Comparison of ENCODE assay signal across 9 mouse cellular contexts in the genomic region with DNA sequence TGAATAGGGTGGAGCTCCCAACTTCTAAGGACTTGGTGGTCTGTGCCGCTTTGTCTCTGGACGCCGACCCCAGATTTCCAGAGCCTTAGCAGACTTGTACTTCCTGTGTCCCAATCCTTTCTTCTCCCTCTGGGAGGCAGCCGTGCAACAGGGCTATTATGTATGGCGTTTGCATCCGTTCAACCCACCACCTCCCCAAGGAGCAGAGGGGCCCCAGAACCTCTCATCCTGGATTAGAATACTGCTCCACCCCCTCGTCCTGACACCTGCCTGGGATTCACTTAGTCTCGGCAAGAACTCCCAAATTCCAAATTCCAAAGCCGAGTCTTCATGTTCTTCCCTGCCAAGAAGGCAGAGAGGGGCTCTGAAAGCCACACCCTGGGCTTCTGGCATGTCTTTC. TPM values are rescaled to one million over a fixed set of nuclear protein-coding genes. Genes with fewer than 3 reads are reported as not detected.
DNase-seq lines count a peak whose midpoint lies in the region; ATAC-seq and TF ChIP-seq lines count a peak whose summit lies in the region.
"Had no signal": no experiment of that assay in that cellular context is flagged by ENCODE, and none has a peak within 500 bp of the region (broad histone marks: within the 10 kb centered on the region; RNA-seq: fewer than 3 reads in every experiment).

No protein-coding gene starts in this region.

- H3K27me3 ChIP-seq in lung, embryonic 14.5 days (ENCODE audit: insufficient read depth, low read length), result no peaks in the 10 kb centered on the region
- H3K27me3 ChIP-seq in lung, postnatal 0 days (replicated peaks; ENCODE audit: insufficient read depth, low read length), result peaks cover 5% of the 10 kb centered on the region; the same call in 1 of the 2 replicates
- H3K27me3 ChIP-seq in hindbrain, embryonic 12.5 days, result peaks cover 14% of the 10 kb centered on the region; the same call in 1 of the 2 replicates
- H3K27me3 ChIP-seq in neural tube, embryonic 13.5 days, result peaks cover 12% of the 10 kb centered on the region; the same call in 1 of the 2 replicates

- no peak overlapping the region for H3K4me3 ChIP-seq in lung, embryonic 14.5 days (ENCODE audit: low read depth, low read length)
- H3K4me3 ChIP-seq in lung, postnatal 0 days (ENCODE audit: low read depth, low read length), result no peak overlapping the region
- no peak overlapping the region; the same call in 1 of the 2 replicates for H3K4me3 ChIP-seq in hindbrain, embryonic 12.5 days
- no peak overlapping the region for H3K4me3 ChIP-seq in neural tube, embryonic 13.5 days

- no peak for DNase-seq in cerebellum, adult 9-11 months
- peak; percentile 19 for DNase-seq in lung, embryonic 14.5 days
- DNase-seq in lung, postnatal 0 days (ENCODE audit: low spot score), result no peak
- DNase-seq in Muller cell, postnatal 12 days (ENCODE audit: inconsistent ontology term), result no peak

- no peak for TF ChIP-seq CTCF in lung, embryonic 14.5 days (IDR thresholded peaks at IDR 0.05; ENCODE audit: low read depth)
- no peak for TF ChIP-seq CTCF in lung, postnatal 0 days (IDR thresholded peaks at IDR 0.05)

- no peak overlapping the region for H3K27ac ChIP-seq in lung, embryonic 14.5 days (ENCODE audit: low read depth)
- H3K27ac ChIP-seq in lung, postnatal 0 days (ENCODE audit: low read length), result no peak overlapping the region
- no peak overlapping the region for H3K27ac ChIP-seq in hindbrain, embryonic 12.5 days
- no peak overlapping the region; the same call in 1 of the 2 replicates for H3K27ac ChIP-seq in neural tube, embryonic 13.5 days (replicated peaks)

- H3K9me3 ChIP-seq in lung, embryonic 14.5 days (ENCODE audit: low read depth, low read length), result no peaks in the 10 kb centered on the region
- H3K9me3 ChIP-seq in lung, postnatal 0 days (ENCODE audit: low read length), result no peaks in the 10 kb centered on the region
- H3K9me3 ChIP-seq in hindbrain, embryonic 12.5 days (replicated peaks), result no peaks in the 10 kb centered on the region
- no peaks in the 10 kb centered on the region for H3K9me3 ChIP-seq in neural tube, embryonic 13.5 days

- H3K4me1 ChIP-seq in lung, embryonic 14.5 days (ENCODE audit: insufficient read depth), result no peaks in the 10 kb centered on the region
- H3K4me1 ChIP-seq in lung, postnatal 0 days (ENCODE audit: insufficient read depth, low read depth, low read length), result no peaks in the 10 kb centered on the region
- peaks cover 9% of the 10 kb centered on the region; the same call in 1 of the 2 replicates for H3K4me1 ChIP-seq in hindbrain, embryonic 12.5 days
- H3K4me1 ChIP-seq in neural tube, embryonic 13.5 days (replicated peaks), result peaks cover 11% of the 10 kb centered on the region

- H3K36me3 ChIP-seq in lung, embryonic 14.5 days (ENCODE audit: insufficient read depth), result no peaks in the 10 kb centered on the region
- no peaks in the 10 kb centered on the region for H3K36me3 ChIP-seq in lung, postnatal 0 days (ENCODE audit: insufficient read depth, low read length)
- no peaks in the 10 kb centered on the region for H3K36me3 ChIP-seq in hindbrain, embryonic 12.5 days
- H3K36me3 ChIP-seq in neural tube, embryonic 13.5 days, result no peaks in the 10 kb centered on the region

- TF ChIP-seq EP300 in lung, postnatal 0 days (IDR thresholded peaks at IDR 0.05), result no peak

- WGBS in lung, embryonic 14.5 days, result 19% methylated on average over 9 of the region's 9 CpGs
- 24% methylated on average over 9 of the region's 9 CpGs for WGBS in lung, postnatal 0 days
- 16% methylated on average over 9 of the region's 9 CpGs for WGBS in hindbrain, embryonic 12.5 days
- WGBS in neural tube, embryonic 13.5 days, result 15% methylated on average over 9 of the region's 9 CpGs

- no peak overlapping the region for H3K9ac ChIP-seq in lung, embryonic 14.5 days
- no peak overlapping the region for H3K9ac ChIP-seq in lung, postnatal 0 days (replicated peaks; ENCODE audit: low read depth)
- H3K9ac ChIP-seq in hindbrain, embryonic 12.5 days, result 0 out of 2 replicates have a peak overlapping the region, but pooled peaks have one; percentile 27
- H3K9ac ChIP-seq in neural tube, embryonic 13.5 days, result 0 out of 2 replicates have a peak overlapping the region, but pooled peaks have one; percentile 3

- peak; percentile 22; the same call in 1 of the 2 replicates for ATAC-seq in cerebellum, adult (ENCODE audit: insufficient number of reproducible peaks, low FRiP score, low TSS enrichment)
- peak; percentile 42; the same call in 1 of the 2 replicates for ATAC-seq in lung, embryonic 14.5 days (ENCODE audit: insufficient read depth)
- no peak for ATAC-seq in lung, postnatal 0 days
- ATAC-seq in hindbrain, embryonic 12.5 days (ENCODE audit: low FRiP score), result peak; percentile 19; the same call in 1 of the 2 replicates
- ATAC-seq in neural tube, embryonic 13.5 days (ENCODE audit: low read depth), result 0 out of 2 replicates have a peak, but pooled peaks have one; percentile 34
- ATAC-seq in CD4-positive, CD25-positive, alpha-beta regulatory T cell, adult 4 months, result no peak

- H3K4me2 ChIP-seq in lung, embryonic 14.5 days, result peak overlapping the region; percentile 28; the same call in 1 of the 2 replicates
- H3K4me2 ChIP-seq in lung, postnatal 0 days (replicated peaks; ENCODE audit: low read depth, low read length), result no peak overlapping the region
- H3K4me2 ChIP-seq in hindbrain, embryonic 12.5 days (replicated peaks), result peak overlapping the region; percentile 39
- H3K4me2 ChIP-seq in neural tube, embryonic 13.5 days, result peak overlapping the region; percentile 16

RNA-seq across cellular contexts. Expression of a gene that starts 40.8 kb away (rescaled TPM):
- polyA plus RNA-seq in lung, embryonic 14.5 days (2014; fragmentation: Nextera tagmentation; extraction: Ambion mirVana), result not detected in 2 replicates
- polyA plus RNA-seq in lung, postnatal 0 days (2015; fragmentation: Nextera tagmentation; extraction: Ambion mirVana), result not detected in 2 replicates
- polyA plus RNA-seq in hindbrain, embryonic 12.5 days (2016; fragmentation: Nextera tagmentation; extraction: Ambion mirVana), result not detected in 2 replicates
- polyA plus RNA-seq in neural tube, embryonic 13.5 days (2015; fragmentation: Nextera tagmentation; extraction: Ambion mirVana), result not detected in 2 replicates
- not detected for polyA plus RNA-seq in CD4-positive, CD25-positive, alpha-beta regulatory T cell, adult 4 months (2017; shearing (Covaris generic))
- polyA plus RNA-seq: large intestine, adult 2 months had no signal

Comparison
In these comparisons a context has a peak if more than half of its experiments do, and no peak if none do; other contexts are left out.
1. ATAC-seq: peak in cerebellum, adult (single experiment), lung, embryonic 14.5 days (single experiment), hindbrain, embryonic 12.5 days (single experiment) and neural tube, embryonic 13.5 days (single experiment); none in lung, postnatal 0 days (single experiment) and CD4-positive, CD25-positive, alpha-beta regulatory T cell, adult 4 months (single experiment).
2. H3K9ac ChIP-seq: peak in hindbrain, embryonic 12.5 days (single experiment) and neural tube, embryonic 13.5 days (single experiment); none in lung, embryonic 14.5 days (single experiment) and lung, postnatal 0 days (single experiment).